Mouse (Mus musculus) intestine, embryonic 15.5 days (tissue): ENCODE data around the gene Pam. TPM values are rescaled to one million over a fixed set of nuclear protein-coding genes. Genes with fewer than 3 reads are reported as not detected.
"Not testable (repeated sequence)": the region's sequence is repeated elsewhere in the genome, so short reads cannot be mapped to it uniquely, and the experiment has no call there.

Experiments used
- ATAC-seq: fragments of 200-750 bp; cut with Nextera tagmentation; 2 replicates; pipeline ENCODE4 v1.8.0; 2017; ENCODE audit warnings: moderate TSS enrichment, moderate library complexity
- H3K27ac ChIP-seq: fragments of 300-500 bp; sonication (generic); 2 replicates; pipeline ENCODE4 v1.5.1; 2015; ENCODE audit warnings: mild to moderate bottlenecking, inconsistent platforms
- H3K27me3 ChIP-seq: fragments of 300-500 bp; sonication (generic); replicated peaks from 2 replicates; pipeline ENCODE4 v1.6.1; 2015; ENCODE audit warnings: inconsistent platforms
- H3K36me3 ChIP-seq: fragments of 300-500 bp; sonication (generic); 2 replicates; pipeline ENCODE4 v1.6.1; 2015; ENCODE audit warnings: inconsistent platforms
- H3K4me1 ChIP-seq: fragments of 300-500 bp; sonication (generic); replicated peaks from 2 replicates; pipeline ENCODE4 v1.6.1; 2015; ENCODE audit warnings: inconsistent platforms
- H3K4me2 ChIP-seq: fragments of 300-500 bp; sonication (generic); replicated peaks from 2 replicates; pipeline ENCODE4 v1.6.1; 2015; ENCODE audit warnings: mild to moderate bottlenecking, inconsistent platforms
- H3K4me3 ChIP-seq: fragments of 300-500 bp; sonication (generic); replicated peaks from 2 replicates; pipeline ENCODE4 v1.5.1; 2015; ENCODE audit warnings: inconsistent platforms
- H3K9ac ChIP-seq: fragments of 300-500 bp; sonication (generic); 2 replicates; pipeline ENCODE4 v1.6.1; 2015; ENCODE audit warnings: inconsistent platforms
- H3K9me3 ChIP-seq: fragments of 300-500 bp; sonication (generic); 2 replicates; pipeline ENCODE4 v1.6.1; 2016; ENCODE audit warnings: inconsistent platforms
- WGBS: fragments of 180-500 bp; shearing (Covaris S2); methylation state at CpG from one replicate; pipeline ENCODE4 v1.1.7; 2015; 5-methylcytosine and 5-hydroxymethylcytosine counted together
- polyA plus RNA-seq: library from polyadenylated mRNA; unstranded; fragments of >200 nt; fragmentation: Nextera tagmentation; extraction: Ambion mirVana; gene quantifications from 2 replicates; pipeline ENCODE4 v1.2.1, GENCODE M21; 2015

The Pam gene
- polyA plus RNA-seq, 1 experiment from 2014 or later: 60.8 TPM

DNA sequence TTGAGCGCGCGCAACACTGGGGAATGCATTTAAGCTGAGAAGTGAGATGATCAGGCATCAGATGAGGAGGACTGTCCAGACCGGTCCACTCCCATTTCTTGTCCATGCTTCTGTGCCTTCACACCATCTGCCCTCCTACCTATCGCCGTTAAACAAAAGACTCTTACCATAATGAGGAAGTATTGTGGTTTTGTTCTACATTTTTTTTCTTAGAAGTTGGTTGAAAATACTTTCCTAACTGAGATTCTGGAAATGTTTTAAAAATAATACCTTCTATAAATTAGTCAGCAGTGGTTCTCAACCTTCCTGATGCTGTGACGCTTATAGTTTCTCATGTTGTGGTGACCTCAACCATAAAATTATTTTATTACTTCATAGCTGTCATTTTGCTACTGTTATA lies 313.8 kb downstream of the Pam start:
- Histone ChIP-seq H3K36me3 (no peaks in the 10 kb centered on the region), H3K9me3 (no peaks in the 10 kb centered on the region), H3K4me2 (no peak overlapping the region), H3K4me3 (no peak overlapping the region), H3K27ac (no peak overlapping the region), H3K27me3 (no peaks in the 10 kb centered on the region), H3K4me1 (no peaks in the 10 kb centered on the region), H3K9ac (no peak overlapping the region)
- 92% methylated on average over 7 of the region's 7 CpGs for WGBS
- no peak for ATAC-seq

DNA sequence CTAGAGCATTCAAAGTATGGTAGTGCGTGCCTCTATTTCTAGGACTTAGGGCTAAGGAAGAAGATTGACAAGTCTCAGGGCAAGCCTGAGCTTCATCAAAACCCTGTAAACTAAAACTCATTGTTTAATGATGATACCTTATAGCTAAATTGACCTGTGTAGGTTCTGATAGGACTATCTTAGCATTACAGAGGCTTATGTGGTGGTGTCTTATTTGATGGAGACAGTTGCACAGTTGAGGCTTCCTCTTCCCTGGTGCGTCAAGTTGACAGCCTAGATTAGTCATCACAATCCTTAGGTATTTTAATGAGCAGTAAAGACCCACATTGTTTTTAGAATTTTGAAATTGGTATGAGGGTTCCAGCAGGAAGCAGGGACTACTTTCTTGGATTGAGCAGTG lies 321.5 kb downstream of the Pam start:
- Histone ChIP-seq H3K9ac (no peak overlapping the region), H3K4me1 (peaks cover 2% of the 10 kb centered on the region; the same call in 1 of the 2 replicates), H3K4me3 (no peak overlapping the region), H3K27ac (no peak overlapping the region), H3K9me3 (no peaks in the 10 kb centered on the region), H3K4me2 (no peak overlapping the region), H3K27me3 (no peaks in the 10 kb centered on the region), H3K36me3 (no peaks in the 10 kb centered on the region)
- 93% methylated on average over 2 of the region's 2 CpGs for WGBS
- no peak for ATAC-seq

DNA sequence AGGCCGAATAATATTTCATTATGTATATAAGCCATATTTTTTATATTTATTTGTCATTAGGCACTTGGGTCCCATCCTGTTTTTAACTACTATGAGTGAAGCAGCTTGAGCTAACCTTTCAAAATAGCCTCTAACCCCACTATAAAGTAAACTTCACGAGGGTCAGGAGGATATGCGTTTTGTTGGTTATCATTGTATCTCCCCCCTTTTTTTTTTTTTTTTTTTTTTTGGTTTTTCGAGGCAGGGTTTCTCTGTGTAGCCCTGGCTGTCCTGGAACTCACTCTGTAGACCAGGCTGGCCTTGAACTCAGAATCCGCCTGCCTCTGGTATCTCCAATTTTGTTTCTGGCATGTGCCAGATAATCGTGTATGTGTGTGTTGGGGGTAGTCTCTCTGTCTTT lies 322.1 kb downstream of the Pam start:
- Histone ChIP-seq H3K4me2 (no peak overlapping the region), H3K9ac (no peak overlapping the region), H3K4me3 (no peak overlapping the region), H3K9me3 (no peaks in the 10 kb centered on the region), H3K27me3 (no peaks in the 10 kb centered on the region), H3K36me3 (no peaks in the 10 kb centered on the region), H3K27ac (no peak overlapping the region), H3K4me1 (peaks cover 2% of the 10 kb centered on the region; the same call in 1 of the 2 replicates)
- WGBS: 87% methylated on average over 6 of the region's 6 CpGs
- ATAC-seq: no peak

GRCm38 (mm10) chr1:97771727-97772126 lies 323.7 kb downstream of the Pam start:
- no peak overlapping the region for H3K4me3 ChIP-seq
- H3K27me3 ChIP-seq: no peaks in the 10 kb centered on the region
- H3K4me2 ChIP-seq: no peak overlapping the region
- peaks cover 2% of the 10 kb centered on the region; the same call in 1 of the 2 replicates for H3K4me1 ChIP-seq
- H3K9me3 ChIP-seq: no peaks in the 10 kb centered on the region
- H3K27ac ChIP-seq: no peak overlapping the region
- 97% methylated on average over 5 of the region's 5 CpGs for WGBS
- no peaks in the 10 kb centered on the region for H3K36me3 ChIP-seq
- no peak for ATAC-seq
- H3K9ac ChIP-seq: no peak overlapping the region

DNA sequence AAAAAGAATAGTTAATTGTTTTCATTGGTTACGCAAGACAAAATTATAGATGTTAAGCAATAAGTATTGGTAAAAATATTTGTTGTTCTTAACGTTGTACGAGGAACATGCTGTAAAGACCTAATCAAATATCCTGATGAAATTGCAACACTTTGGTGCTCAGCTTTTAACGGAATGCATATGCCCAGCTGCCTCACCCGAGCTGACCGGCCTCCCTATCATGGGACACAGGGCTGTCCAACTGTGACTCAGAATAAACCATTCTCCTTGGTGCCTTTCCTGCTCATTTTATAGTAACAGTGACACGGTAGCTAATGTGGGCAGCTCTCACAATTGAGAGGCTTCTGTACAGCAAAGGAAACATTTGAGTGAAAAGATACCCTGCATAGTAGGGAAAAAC lies 324.3 kb downstream of the Pam start:
- no peak for ATAC-seq
- WGBS: 64% methylated on average over 7 of the region's 7 CpGs
- Histone ChIP-seq H3K4me2 (0 out of 2 replicates have a peak overlapping the region, but pooled peaks have one; percentile 28), H3K4me1 (peaks cover 2% of the 10 kb centered on the region; the same call in 1 of the 2 replicates), H3K27ac (no peak overlapping the region), H3K9me3 (no peaks in the 10 kb centered on the region), H3K36me3 (no peaks in the 10 kb centered on the region), H3K4me3 (no peak overlapping the region), H3K27me3 (no peaks in the 10 kb centered on the region), H3K9ac (no peak overlapping the region)

GRCm38 (mm10) chr1:97769904-97770753 lies 325.3 kb downstream of the Pam start, which contains the start of the genes Gin1 and Ppip5k2:
Gin1 (plus strand) TSS chr1:97770172.
Ppip5k2 (minus strand) TSS chr1:97770411.
- peaks cover 2% of the 10 kb centered on the region; the same call in 1 of the 2 replicates for H3K4me1 ChIP-seq
- H3K27me3 ChIP-seq: no peaks in the 10 kb centered on the region
- peak within 1 kb of the TSS; percentile 58 for H3K4me2 ChIP-seq
- peak within 1 kb of the TSS; percentile 81 for H3K9ac ChIP-seq
- H3K27ac ChIP-seq: peak within 1 kb of the TSS; percentile 89
- peak; percentile 98 for ATAC-seq
- H3K36me3 ChIP-seq: no peaks in the 10 kb centered on the region
- H3K9me3 ChIP-seq: no peaks in the 10 kb centered on the region
- peak within 1 kb of the TSS; percentile 80 for H3K4me3 ChIP-seq
- WGBS: under 1% methylated on average over 66 of the region's 66 CpGs

- Histone ChIP-seq H3K4me3 (peak overlapping the region; percentile 80), H3K36me3 (no peaks in the 10 kb centered on the region), H3K27me3 (no peaks in the 10 kb centered on the region), H3K9ac (peak overlapping the region; percentile 81), H3K4me1 (peaks cover 2% of the 10 kb centered on the region; the same call in 1 of the 2 replicates), H3K9me3 (no peaks in the 10 kb centered on the region), H3K27ac (peak overlapping the region; percentile 89), H3K4me2 (peak overlapping the region; percentile 58)
- peak; percentile 71 for ATAC-seq
- under 1% methylated on average over 40 of the region's 40 CpGs for WGBS
Observed at GRCm38 (mm10) chr1:97769294-97769903, 326.0 kb downstream of the Pam start.

- Histone ChIP-seq H3K27me3 (no peaks in the 10 kb centered on the region), H3K9me3 (no peaks in the 10 kb centered on the region), H3K27ac (0 out of 2 replicates have a peak overlapping the region, but pooled peaks have one; percentile 89), H3K36me3 (no peaks in the 10 kb centered on the region), H3K4me1 (peaks cover 2% of the 10 kb centered on the region; the same call in 1 of the 2 replicates), H3K9ac (peak overlapping the region; percentile 81), H3K4me2 (peak overlapping the region; percentile 58), H3K4me3 (peak overlapping the region; percentile 80)
- WGBS: 8% methylated on average over 7 of the region's 7 CpGs
- ATAC-seq: no peak
Observed at GRCm38 (mm10) chr1:97768906-97769293, 326.5 kb downstream of the Pam start.

- Histone ChIP-seq H3K4me1 (peaks cover 2% of the 10 kb centered on the region; the same call in 1 of the 2 replicates), H3K27ac (no peak overlapping the region), H3K4me3 (no peak overlapping the region), H3K36me3 (no peaks in the 10 kb centered on the region), H3K27me3 (no peaks in the 10 kb centered on the region), H3K9me3 (no peaks in the 10 kb centered on the region), H3K4me2 (peak overlapping the region; percentile 35), H3K9ac (no peak overlapping the region)
- ATAC-seq: no peak
- 65% methylated on average over 2 of the region's 2 CpGs for WGBS
Observed at GRCm38 (mm10) chr1:97768089-97768488, 327.4 kb downstream of the Pam start.

DNA sequence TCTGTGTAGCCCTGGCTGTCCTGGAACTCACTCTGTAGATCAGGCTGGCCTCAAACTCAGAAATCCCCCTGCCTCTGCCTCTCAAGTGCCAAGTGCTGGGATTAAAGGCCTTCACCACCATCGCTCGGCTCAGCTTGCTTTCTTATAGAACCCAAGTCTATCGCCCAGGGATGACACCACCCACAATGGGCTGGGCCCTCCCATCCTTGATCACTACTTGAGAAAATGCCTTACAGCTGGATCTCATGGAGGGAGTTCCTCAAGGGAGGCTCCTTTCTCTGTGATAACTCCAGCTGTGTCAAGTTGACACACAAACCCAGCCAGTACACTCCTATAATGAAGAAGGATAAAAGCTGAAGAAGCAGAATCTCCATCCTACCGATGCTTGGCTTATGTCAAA lies 329.7 kb downstream of the Pam start:
- H3K9ac ChIP-seq, H3K4me3 ChIP-seq, H3K36me3 ChIP-seq, H3K27me3 ChIP-seq, H3K4me1 ChIP-seq, H3K9me3 ChIP-seq, H3K27ac ChIP-seq, ATAC-seq: not testable (repeated sequence)
- H3K4me2 ChIP-seq: peak overlapping the region; percentile 3; the same call in 1 of the 2 replicates
- 85% methylated on average over 4 of the region's 4 CpGs for WGBS

DNA sequence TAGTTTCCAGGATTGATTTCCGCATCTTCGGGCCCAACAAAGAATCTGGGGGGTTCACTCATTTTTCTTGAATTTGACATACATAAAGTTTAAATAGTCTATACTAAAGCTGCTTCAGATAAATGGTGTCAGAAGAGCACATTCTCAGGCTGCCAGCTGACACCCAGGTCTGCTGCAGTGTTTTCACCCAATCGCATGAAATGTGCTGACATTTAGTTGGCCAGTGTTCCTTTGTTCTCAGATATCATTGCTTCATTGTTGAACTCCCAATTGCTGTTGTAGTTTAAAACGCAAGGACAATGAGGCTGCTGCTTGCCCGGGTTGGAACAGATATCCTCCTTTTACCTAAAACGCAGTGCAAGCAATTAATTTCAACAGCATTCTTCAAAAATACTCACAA lies 334.0 kb downstream of the Pam start:
- Histone ChIP-seq H3K27me3 (no peaks in the 10 kb centered on the region), H3K27ac (no peak overlapping the region), H3K4me2 (no peak overlapping the region), H3K9ac (no peak overlapping the region), H3K4me1 (no peaks in the 10 kb centered on the region), H3K9me3 (no peaks in the 10 kb centered on the region), H3K36me3 (no peaks in the 10 kb centered on the region), H3K4me3 (no peak overlapping the region)
- no peak for ATAC-seq
- WGBS: 89% methylated on average over 6 of the region's 6 CpGs

GRCm38 (mm10) chr1:97760598-97760997 lies 334.8 kb downstream of the Pam start:
- H3K4me3 ChIP-seq: no peak overlapping the region
- H3K9ac ChIP-seq: no peak overlapping the region
- WGBS: 76% methylated on average over 7 of the region's 7 CpGs
- no peaks in the 10 kb centered on the region for H3K4me1 ChIP-seq
- H3K27me3 ChIP-seq: no peaks in the 10 kb centered on the region
- ATAC-seq: no peak
- H3K36me3 ChIP-seq: no peaks in the 10 kb centered on the region
- H3K9me3 ChIP-seq: no peaks in the 10 kb centered on the region
- no peak overlapping the region for H3K4me2 ChIP-seq
- H3K27ac ChIP-seq: no peak overlapping the region
